In the genomic region with DNA sequence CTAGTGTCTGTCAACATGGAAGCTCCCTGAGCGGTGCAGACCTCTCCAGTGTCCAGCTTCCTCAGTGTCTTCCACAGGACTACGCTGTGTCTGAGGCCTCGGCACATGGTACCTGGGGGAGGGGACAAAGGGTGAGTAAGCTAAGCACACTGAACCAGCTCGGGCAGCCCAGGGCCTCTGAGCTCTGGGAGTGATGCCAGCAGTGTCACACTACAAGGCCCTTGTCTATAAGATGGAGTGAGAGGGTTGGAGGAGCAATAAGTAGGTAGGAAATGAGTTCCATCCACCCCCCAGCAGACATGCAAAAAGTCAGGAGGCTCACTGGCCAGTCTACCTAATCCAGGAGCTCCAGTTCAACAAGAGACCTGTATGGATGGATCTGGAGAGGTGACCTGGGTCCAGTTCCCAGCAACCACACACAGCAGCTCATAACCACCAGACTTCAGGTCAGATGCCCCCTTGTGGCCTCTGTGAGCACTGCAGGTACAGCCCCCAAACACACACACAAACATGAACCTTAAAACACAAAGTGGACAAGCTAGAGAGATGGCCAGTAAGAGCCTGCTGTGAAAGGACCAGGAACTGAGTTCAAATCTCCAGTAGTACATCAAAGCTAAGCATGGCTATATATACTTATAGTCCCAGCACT, we compare ENCODE assay signal across 11 mouse cellular contexts. TPM values are rescaled to one million over a fixed set of nuclear protein-coding genes. Genes with fewer than 3 reads are reported as not detected.
DNase-seq lines count a peak whose midpoint lies in the region; ATAC-seq and TF ChIP-seq lines count a peak whose summit lies in the region.
"Had no signal": no experiment of that assay in that cellular context is flagged by ENCODE, and none has a peak within 500 bp of the region (broad histone marks: within the 10 kb centered on the region; RNA-seq: fewer than 3 reads in every experiment).

No protein-coding gene starts in this region.

- no peak for TF ChIP-seq POLR2A in testis, adult 2 months (IDR thresholded peaks at IDR 0.05; ENCODE audit: control insufficient read depth, low read depth, low read length)

- no peaks in the 10 kb centered on the region; the same call in none of the 2 replicates for H3K36me3 ChIP-seq in testis, adult 2 months (ENCODE audit: control insufficient read depth, insufficient read depth, low read length)

- no peak overlapping the region for H3K4me3 ChIP-seq in testis, adult 2 months (ENCODE audit: control insufficient read depth, low read depth, low read length)
- H3K4me3 ChIP-seq: limb, embryonic 15.5 days had no signal

- peak; percentile 77; the same call in 1 of the 2 replicates for TF ChIP-seq CTCF in testis, adult 2 months (IDR thresholded peaks at IDR 0.05; ENCODE audit: control insufficient read depth, insufficient read depth, insufficient replicate concordance, low read depth, low read length)

- DNase-seq in cerebellum, postnatal 10 days, result peak; percentile 53 to 64
- DNase-seq in testis, postnatal 14 days (ENCODE audit: low spot score), result no peak
- DNase-seq in kidney, postnatal 14 days, result peak; percentile 63
- DNase-seq in thymus, postnatal 14 days, result peak; percentile 49
- no peak for DNase-seq in urinary bladder, postnatal 4 days (ENCODE audit: low spot score in 2 of 2)
- no peak for DNase-seq in spleen, postnatal 14 days (ENCODE audit: low spot score in 2 of 2)
- DNase-seq: right cerebral cortex, adult 18-20 months had no signal

- H3K27ac ChIP-seq in testis, adult 2 months (ENCODE audit: control insufficient read depth, insufficient read depth, low read depth, low read length), result no peak overlapping the region
- H3K27ac ChIP-seq: limb, embryonic 15.5 days had no signal

- H3K27me3 ChIP-seq in testis, adult 2 months (ENCODE audit: control insufficient read depth, insufficient read depth, low read length), result no peaks in the 10 kb centered on the region
- H3K27me3 ChIP-seq: limb, embryonic 15.5 days; Patski had no signal

- H3K4me1 ChIP-seq in testis, adult 2 months (ENCODE audit: control insufficient read depth, insufficient read depth, low read length), result peaks cover 13% of the 10 kb centered on the region

- no peak for ATAC-seq in cerebellum, adult (ENCODE audit: insufficient number of reproducible peaks, low FRiP score, low TSS enrichment)
- ATAC-seq: Patski had no signal

RNA-seq across cellular contexts. Expression of a gene that starts 3.5 kb away (rescaled TPM):
- 446 and 549 TPM in 2 replicates for polyA plus RNA-seq in testis, adult 2 months (2012; rRNA removed)

RNA-seq across cellular contexts. Expression of a gene that starts 3.8 kb away (rescaled TPM):
- polyA plus RNA-seq in testis, adult 2 months (2012; rRNA removed), result 135 and 153 TPM in 2 replicates

RNA-seq across cellular contexts. Expression of a gene that starts 15.7 kb away (rescaled TPM):
- polyA plus RNA-seq in testis, adult 2 months (2012; rRNA removed), result 596 and 686 TPM in 2 replicates

RNA-seq across cellular contexts. Expression of a gene that starts 30.3 kb away (rescaled TPM):
- polyA plus RNA-seq in testis, adult 2 months (2012; rRNA removed), result 13.4 and 14.9 TPM in 2 replicates

RNA-seq across cellular contexts. Expression of a gene that starts 46.9 kb away (rescaled TPM):
- 1.3 and 1.7 TPM in 2 replicates for polyA plus RNA-seq in testis, adult 2 months (2012; rRNA removed)

Comparison
In these comparisons a context has a peak if more than half of its experiments do, and no peak if none do; other contexts are left out.
1. DNase-seq: peak in cerebellum, postnatal 10 days (2 of 2), kidney, postnatal 14 days (single experiment) and thymus, postnatal 14 days (single experiment); none in testis, postnatal 14 days (single experiment), urinary bladder, postnatal 4 days (0 of 2) and spleen, postnatal 14 days (0 of 2).